Mouse (Mus musculus): ENCODE results near the gene Tnni2.

Tnni2 gene

DNA sequence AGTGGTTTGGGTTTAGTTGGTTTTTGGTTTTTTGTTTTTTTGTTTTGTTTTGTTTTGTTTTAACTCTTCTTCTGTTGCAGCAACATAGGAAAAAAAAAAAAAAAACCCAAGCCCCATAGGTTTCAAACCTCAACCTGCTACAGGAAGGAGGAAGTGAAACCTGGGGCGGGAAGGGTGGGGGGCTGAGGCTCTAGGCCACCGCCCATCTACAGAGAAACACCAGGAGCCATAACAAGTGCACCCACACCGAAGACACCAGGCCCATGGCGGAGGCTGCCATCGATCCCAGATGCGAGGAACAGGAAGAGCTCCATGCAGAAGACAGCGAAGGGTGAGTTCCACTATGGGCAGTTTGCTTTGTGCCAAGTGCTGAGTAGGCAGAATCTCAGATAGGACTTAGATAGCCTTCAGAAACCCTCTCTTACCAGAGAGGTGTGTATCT, 19.0 kb downstream of the Tnni2 start, which contains the start of gene Lsp1:
Gene Lsp1 (plus strand): TSS at position 174 of the 442 bp plus-strand sequence.
- no peak for DNase-seq (ENCODE audit: low read depth)

DNA sequence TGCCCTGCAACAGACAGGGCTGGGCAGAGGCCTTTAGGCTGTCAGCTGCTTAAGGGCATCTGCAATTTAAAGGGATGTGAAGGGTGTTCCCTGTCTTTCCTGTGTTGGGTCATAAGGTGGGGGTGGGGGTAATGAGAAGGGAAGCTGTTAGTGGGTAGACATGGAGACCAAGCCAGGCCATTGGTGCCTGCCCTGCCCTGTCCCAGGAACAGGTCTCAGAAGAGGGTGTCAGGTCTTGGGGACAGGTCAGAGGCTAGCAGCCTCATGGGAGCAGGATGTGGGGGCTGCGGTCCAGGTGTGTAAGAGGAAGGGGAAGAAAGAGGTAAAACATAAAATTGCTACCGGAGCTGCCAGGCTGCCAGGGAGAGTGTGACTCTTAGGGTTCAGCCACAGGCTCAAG, 19.8 kb downstream of the Tnni2 start:
- no peak for DNase-seq (ENCODE audit: low read depth)

DNA sequence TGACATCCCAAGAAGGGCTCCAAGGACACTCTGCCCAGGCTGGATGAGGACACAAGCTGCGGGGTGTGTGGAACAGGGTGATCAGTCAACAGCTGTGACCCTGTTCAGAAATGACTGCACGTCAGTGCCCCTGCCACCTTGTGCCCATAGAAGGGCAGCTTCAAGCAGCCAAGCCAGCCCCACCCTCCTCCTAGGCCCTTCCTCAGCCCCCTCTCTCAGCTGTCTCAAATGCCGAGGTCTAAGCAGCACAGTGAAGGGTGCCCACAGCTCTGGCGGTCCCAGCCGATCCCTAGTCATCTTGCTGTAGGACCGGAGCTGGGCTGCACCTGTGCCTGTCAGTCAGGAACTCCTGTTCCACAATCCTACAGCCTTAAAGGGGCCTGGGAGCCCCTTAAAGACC, 20.6 kb downstream of the Tnni2 start:
- no peak for DNase-seq (ENCODE audit: low read depth)

DNA sequence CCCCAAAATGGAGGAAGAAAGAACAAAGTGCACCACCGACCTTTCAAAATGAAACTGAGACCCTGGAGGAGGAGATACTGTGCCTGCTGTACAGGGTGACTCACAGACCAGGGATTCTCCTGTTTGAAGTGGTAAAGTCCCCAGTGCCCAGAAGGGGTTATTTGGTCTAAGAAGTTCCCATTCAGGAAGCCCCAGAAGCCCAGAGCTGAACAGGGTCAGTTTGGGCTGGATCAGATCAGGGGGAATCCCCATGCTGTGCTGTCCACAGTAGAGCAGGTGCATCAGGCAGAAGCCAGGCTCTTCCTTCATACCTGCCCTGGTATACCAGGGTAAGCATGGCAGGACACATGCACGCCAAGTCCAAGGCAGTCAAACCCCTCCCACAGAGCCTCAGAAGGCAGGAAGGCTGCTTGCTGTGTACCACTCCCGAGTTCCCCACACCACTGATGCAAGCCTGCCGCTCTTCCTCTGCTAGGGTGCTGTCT, 21.0 kb downstream of the Tnni2 start:
- no peak for DNase-seq (ENCODE audit: low read depth)

DNA sequence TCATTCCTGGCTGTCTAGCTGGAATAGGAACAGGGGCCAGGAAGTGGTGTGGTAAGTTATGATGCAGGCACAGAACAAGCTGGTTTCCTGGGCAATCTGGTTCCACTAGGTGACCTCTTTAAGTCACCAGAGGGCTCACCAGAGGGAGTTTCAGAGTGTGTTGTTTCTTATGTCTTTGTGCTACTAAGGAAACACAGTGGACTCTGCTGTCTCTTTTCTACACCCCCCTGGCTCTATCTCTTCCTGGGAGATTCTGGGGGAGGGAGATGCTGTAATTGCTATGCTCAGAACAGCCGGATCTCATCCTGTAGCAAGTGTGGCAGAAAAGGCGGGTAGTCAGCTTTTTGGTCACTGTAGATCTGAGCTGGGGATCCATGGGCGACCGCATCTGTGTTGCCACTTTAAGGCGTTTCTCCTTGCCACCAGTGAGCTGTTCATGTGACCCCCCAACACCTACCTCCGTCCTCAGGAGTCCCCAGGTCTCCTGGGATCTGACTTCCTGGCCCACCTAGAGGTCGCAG, 28.6 kb downstream of the Tnni2 start:
- DNase-seq (ENCODE audit: low read depth) = no peak

DNA sequence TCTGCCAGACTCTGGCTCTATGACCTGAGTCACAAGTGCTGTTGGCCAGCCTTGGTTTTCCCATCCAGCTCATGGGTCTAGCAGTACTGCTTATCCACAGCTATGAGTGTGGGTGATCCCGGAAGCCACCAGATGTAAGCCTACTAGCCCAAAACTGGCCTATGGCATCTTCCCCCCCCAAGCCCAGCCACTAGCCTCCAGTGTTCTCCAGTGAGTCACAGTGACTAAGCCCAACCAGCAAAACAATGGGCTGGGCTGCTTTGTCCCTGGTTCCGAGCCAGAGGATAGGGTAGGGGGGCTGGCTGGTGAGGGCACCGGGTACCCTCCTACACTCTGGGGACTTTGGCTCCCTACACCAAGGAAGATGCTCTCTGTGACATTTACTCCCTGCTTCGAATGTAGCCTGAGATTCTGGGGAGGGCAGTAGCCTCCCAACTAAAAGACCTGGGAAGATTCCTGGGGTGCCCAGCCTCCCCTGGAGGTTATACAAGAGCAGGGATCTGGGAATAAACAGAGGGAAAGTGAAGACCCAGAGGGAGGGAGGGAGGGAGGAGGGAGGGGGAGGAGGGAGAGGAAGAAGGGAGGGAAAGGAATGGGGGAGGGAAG, 29.3 kb downstream of the Tnni2 start:
- no peak for DNase-seq (ENCODE audit: low read depth)

DNA sequence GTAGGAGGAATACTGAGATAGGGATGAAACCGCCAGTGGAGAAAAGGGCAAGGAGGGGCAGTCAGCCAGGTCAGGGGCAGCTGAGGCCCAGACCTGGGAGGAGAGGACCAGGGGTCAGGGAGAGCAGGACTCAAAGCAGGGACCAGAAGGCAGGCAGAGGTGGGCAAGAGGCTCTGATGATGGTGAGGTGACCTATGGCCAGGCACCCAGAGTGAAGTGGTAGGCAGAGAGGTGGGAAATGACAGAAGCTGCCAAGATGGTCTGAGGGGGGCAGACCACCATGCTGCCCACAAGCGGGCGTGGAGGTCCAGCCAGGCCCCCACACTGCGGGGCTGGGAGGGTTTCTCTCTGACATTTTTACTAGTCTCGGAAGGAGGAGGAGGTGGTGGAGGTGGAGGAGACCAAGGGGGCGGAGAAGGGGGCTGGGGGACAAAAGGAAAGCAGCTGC, 29.8 kb downstream of the Tnni2 start:
- DNase-seq (ENCODE audit: low read depth) = no peak

DNA sequence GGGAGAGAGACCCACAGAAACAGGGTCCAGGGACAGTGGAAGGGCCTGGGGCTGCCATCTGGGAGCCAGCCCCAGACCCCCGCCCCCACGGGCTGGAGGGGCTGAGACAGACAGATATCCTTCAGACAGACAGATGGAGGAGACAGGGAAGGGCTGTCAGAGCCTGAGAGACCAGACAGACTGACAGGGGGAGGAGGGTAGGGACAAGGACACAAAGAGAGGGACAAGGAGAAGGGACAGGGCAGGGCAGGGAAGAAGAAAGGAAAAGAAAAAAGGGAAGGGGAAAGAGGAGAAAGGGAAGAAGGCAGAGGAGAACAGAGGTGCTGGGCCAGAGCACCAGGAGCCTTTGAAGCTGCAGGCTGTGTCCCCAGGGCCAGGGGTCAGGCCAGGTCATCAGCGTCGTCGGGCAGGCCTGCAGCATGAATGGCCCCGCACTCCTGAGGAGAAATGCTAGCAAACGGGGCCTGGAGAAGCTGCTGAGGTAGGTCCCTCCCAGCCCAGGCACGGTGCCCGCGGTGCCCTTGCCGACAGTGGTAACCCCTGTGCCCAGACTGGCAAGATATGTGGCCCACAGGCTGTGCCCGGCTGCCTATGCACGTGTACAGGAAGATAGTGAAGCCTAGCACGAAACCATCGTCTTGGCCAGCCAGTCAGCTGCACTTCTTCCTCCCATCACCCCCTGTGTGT, 30.4 kb downstream of the Tnni2 start:
- no peak for DNase-seq (ENCODE audit: low read depth)

DNA sequence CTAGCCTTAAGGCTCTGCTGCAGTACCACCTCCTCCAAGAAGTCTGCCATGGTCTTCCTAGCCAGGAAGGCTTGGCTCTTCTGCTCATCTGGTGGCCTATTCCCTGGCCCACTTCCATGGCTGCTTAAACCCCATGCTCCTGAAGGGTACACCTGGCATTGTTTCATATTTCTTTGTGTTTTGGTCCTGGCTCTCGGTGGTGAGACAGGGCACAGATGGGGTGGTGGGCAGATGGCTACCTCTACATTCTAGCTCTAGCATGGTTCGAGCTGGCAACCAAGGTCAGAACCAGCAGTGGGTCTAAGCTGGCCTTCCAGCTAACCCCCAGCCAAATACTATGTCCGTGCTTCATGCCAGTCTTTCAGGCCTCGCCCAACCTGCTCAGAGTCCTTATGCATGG, 31.3 kb downstream of the Tnni2 start:
- no peak for DNase-seq (ENCODE audit: low read depth)

DNA sequence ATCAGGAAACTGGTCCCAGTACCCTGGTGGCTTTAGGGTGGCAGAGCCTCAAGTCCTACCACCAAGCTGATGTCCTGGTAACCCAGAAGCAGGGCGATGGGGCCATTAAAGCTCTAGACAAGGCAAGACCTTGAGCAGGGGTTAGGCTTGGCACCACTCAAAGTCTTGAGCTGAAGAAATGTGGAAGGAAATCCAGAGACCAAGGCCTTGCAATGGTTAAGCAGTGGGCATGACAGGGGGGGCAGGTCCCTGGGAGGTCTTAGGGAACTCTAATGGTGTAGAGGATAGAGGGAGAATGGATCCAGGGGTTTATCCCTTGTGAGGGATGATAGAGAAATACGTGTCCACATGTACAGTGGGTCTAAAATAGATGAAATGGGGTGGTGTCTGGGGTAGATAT, 31.9 kb downstream of the Tnni2 start:
- DNase-seq (ENCODE audit: low read depth) = no peak

DNA sequence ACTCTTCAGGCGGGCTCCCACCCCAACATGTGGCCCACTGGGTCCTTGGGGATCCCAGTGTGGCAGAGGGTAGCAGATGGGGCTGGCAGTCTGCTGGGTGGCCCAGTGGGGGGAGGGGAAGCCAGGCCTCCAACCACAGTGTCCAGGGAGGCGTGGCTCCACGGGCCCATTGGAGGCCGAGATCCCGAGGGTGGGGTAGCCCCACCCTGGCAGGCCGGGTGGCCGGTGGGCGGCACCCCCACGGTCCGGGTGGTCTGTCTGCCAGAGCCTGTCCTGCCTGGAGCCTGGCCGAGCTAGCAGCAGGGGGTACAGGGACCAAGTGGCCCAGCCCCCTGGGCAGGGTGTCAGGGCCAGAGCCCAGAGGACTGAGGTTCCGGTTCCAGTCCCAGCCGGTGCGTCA, 33.2 kb downstream of the Tnni2 start:
- no peak for DNase-seq (ENCODE audit: low read depth)

DNA sequence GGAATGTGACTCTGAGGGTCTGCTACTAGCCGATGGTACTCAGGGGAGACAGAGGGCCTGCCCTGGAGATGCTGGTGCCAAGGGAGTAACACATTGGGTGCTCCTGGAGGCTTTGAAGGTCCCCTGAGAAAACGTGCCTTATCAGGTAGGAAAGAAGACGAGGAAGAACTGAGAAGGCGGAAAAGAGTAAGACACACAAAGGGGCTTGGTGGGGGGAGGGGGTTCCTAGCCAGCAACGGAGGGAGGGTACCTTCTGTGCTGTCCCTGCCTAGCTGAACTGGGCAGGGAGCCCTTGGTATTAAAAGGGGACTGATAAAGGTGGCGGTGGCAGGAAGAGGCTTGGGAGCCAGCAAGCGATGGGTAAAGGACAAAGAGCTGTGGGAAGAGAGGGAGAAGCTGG, 34.0 kb downstream of the Tnni2 start:
- DNase-seq (ENCODE audit: low read depth) = no peak

DNA sequence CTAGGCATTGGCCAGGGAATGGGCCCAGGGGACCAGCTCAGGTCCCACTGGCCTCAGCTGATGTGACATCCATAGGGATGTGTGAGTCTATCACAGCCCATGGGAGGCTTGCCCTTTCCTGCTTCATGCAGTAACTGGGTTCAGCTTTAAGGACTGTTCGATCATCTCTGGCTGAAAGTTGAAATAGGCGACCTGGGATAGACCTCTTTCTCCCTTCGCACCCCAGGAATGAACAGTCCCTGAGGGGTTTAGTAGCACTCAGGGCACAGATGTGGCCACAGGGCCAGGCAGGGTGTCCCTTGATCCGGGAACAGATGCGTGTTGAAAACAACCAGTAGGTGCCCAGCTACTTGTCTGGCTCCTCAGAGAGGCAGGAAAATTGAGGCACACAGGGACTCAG, 34.7 kb downstream of the Tnni2 start:
- DNase-seq (ENCODE audit: low read depth) = no peak

DNA sequence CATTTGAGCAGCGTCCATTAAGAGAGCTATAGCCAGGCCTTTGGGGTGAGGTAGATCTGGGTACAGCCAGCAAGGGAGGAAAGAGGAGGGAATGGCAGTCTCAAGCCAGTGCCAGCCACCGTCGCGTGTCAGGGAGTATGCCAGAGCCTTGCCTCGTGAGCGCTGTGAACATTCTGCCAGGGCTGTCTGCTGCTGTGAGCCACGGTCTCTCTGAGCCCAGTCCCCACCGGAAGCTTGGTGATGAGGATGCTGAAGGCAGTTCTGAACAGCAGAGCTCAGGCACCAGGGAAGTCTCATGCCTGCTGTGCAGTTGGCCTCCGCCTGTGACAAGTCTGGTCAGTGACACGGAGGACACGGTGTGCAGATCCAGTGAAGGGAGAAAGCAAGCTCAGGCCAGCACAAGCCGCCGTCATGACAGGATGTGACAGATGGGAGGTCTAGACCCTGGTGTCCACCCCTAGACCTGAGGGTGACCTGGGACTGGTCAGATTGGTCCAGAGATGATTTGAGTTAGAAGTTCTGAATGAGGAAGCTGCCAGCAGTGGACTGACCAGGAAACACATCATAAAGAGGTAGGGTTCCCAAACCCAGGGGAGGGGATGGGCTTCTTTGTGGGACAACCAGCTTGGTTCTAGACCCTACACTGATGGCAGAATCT, 35.3 kb downstream of the Tnni2 start:
- DNase-seq (ENCODE audit: low read depth) = no peak

DNA sequence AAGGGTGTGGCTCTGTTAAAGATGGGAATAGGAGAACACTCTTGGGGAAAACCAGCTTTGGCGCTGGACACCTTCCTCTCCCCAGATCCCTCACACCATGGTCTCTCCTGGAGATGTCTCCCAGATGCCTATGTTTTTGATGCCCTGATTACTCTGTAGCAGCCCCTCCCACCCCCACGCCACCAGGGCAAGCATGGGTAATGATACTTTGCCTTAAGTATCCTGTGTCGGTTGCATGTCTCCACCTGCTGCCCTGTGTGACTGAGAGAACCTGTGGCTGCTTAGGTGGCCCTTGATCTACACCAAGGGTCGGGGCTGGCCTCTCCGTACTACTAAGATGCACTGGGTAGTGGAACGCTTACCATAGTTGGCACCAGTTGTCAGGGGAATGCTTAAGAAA, 36.4 kb downstream of the Tnni2 start:
- DNase-seq (ENCODE audit: low read depth) = no peak

DNA sequence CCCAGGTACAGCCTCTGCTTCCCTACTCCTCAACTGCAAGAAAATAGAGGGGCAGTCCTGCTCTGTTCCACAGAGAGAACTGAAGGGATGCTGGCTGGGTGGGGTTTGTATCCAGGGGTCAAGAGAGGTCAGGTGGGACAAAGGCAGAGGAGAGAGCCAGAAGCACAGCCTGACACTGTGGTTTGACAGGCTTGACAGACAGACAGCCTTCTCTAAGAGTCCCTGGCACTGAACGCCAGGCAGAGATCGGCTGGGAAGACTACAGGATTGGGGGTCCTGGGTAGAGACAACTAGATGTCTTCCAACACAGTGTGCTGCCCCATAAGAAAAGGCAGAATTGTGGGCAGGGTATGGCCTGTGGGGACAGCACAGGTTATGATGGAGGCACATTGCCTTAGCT, 37.0 kb downstream of the Tnni2 start:
- DNase-seq (ENCODE audit: low read depth) = no peak

DNA sequence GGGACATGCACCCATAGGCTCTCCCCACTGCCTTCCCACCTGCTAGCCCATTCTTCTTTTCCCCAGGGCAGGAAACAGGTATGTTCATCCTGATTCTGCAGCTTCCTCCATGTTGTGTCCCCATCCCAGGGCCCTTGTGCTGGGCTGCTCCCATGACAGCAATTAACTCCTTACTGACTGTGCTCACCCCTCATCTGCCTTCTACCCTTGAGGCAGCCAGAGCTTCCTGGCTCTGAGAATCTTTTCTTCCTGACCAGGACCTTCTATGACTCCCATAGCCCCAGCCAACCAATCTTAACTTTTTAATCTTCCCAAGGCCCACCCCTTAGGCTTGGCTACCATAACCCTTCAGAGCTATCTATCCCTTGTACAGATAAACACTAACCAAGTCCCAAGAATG, 37.7 kb downstream of the Tnni2 start:
- no peak for DNase-seq (ENCODE audit: low read depth)

DNA sequence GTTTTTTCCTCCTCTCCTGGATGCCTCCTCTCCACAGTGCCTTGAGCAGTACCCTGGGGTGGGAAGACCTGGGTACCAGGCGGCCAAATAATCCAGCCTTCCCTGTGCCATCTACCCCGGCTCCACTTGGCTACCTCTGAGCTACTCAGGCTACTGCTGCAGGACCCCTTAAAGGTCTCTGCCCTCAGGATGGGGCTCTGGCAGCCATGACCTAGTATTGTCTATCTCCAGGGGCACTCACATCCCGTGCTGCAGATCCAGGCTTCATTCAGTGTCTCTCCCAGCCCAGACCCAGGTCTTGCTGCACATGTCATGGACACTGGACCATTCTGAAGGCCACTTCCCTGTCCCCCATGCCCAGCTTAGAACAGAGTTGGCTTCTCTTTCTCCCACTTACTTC, 38.3 kb downstream of the Tnni2 start:
- DNase-seq (ENCODE audit: low read depth) = no peak

DNA sequence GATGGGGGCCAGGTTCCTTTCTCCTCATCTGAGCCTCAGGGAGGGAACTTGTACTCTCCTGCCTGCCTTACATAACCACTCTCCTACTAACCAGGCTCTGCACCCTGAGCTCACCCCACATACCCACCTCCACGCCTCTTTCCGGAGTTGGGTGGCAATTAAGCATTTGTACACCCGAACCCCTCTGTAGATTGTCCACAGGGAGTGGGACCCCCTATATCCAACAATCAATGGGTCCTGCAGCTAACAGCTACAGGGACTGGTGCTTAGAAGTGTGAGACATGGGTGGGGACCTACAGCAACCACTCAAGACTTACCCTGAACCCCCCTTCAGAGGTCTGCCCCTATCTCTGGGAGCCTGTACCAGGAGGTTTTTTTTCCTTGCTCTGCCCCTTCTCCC, 39.1 kb downstream of the Tnni2 start:
- DNase-seq (ENCODE audit: low read depth) = no peak

DNA sequence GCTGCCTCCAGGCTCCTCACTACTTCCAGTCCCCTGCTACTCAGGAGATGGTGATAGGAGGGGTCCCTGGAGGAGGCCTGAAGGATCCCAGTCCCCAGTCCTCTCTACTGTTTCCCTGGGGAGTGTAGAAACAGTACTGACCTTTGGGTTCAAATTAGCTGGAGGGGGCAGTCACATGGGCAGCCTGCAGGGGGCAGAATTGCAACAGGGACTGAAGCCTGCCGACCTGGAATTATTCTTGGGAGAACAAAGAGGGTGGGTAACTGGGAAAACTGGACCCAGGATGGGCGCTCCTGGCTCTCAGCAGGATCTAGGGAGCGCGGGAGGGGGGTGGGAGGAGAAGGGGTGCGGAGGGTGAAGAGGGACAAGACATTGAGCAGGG, 39.6 kb downstream of the Tnni2 start:
- no peak for DNase-seq (ENCODE audit: low read depth)

DNA sequence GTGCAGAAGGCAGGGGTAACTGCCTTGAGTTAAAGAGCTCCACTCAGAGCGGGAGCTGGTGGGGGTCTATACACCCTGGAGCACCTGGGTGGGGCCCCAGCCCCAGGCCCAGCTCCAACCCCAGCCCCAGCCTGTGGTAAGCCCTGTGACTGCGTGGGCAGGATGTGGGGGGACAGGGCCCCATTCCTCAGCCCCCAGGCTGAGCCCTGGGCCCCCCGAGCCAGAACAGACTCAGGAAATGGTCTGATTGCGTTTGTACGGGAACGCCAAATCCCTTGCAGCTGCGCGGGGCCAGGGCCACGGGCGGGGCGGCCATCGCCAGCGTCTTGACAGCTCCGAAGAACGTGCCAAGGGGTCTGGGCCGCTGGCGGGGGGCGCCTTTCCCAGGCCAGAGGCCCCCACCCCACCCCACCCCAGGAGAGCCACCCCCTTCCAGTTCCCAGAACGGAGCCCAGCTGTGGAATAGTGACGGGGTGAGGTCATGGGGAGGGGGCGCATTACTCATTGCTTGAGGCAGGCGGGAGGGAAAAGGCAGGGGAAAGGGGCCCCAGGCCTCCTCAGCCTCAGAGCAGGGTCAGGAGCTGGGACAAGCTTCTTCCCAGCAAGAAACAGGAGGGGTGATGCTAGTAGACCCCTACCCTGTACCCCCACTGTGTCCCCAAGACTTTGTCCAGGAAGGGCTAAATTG, 40.1 kb downstream of the Tnni2 start:
- DNase-seq (ENCODE audit: low read depth) = no peak

DNA sequence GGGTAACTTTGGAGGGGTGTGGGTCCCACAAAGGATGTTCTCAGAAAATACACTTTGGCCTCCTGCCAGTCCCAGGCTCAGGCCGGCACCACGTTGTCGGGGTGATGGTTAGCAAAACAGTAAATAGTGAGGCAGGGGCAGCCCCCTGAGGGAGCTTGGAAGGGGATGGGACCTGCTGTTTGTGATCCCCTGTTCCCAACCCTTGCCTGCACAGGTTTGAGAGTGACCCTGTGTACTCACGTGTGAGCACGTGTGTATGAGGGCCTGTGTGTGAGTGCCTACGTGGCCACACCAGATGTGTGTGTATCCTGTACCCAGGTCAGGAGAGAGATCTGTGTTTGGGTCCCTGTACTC, 40.6 kb downstream of the Tnni2 start:
- DNase-seq (ENCODE audit: low read depth) = no peak

DNA sequence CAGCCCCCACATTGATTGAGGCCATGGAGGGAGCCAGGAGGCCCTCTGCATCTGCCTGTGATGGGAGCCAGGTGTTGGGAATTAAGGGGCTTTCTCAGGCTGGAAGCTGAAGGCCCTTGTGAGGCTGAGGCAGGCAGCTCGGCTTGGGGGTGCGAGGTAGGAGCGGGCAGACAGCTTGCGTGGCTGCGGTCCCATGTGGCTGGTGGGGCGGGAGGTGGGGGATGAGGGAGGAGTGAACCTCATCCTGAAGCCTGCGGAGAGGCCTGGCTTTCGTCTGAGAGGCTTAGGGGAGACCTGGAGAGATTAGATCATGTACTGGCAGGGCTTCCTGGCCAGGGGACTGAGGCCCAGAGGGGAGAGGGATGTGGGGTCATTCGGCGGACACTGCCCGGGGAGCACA, 41.5 kb downstream of the Tnni2 start:
- no peak for DNase-seq (ENCODE audit: low read depth)
